Mouse (Mus musculus) neutrophil, adult 59 days (primary cell): ENCODE measurements around the gene Dnali1. TPM values are rescaled to one million over a fixed set of nuclear protein-coding genes. Genes with fewer than 3 reads are reported as not detected.

Experiments used
- total RNA-seq, 2 experiments: library from RNA; stranded (reverse); gene quantifications; 1 replicate in 1 of 2; 2 replicates in 1 of 2; pipeline ENCODE4 v1.2.4; 2023

Dnali1 gene
- not detected for total RNA-seq

DNA sequence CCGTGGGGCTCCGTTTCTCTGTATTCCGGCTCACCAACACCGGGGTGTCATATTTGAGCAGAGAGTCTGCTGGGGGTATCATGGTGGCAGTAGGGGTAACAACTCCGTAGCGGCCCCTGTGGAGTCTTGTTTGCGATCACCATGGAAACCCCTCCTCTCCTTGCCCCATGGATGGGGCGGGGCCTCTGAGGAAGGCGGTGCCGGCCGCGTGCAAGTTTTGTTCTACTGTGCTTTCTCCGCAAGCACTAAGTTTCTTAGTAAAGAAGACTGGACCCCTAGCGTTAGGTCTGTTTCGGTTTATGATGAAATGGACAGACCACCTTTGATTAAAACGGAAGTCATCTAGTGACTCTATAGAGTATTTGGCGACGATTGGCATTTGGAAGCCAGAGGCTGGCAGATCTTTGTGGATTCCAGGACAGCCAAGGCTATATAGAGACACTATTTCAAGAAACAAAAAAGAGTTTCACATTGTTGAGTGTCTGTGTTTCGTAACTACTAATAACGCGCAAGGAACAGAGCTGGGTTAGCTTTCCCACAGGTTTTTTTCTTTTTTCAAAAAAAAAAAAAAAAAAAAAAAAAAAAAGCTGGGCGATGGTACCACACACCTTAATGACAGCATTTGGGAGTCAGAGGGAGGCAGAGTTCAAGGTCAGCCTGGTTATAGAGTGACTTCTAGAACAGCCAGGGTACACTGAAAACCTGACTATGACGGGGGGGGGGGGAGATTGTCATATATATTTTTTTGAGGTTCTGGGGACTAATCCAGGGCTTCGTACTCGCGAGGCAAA is at the start of gene Dnali1:
Gene Dnali1 (minus strand): TSS at position 187 of the 791 bp plus-strand sequence.

DNA sequence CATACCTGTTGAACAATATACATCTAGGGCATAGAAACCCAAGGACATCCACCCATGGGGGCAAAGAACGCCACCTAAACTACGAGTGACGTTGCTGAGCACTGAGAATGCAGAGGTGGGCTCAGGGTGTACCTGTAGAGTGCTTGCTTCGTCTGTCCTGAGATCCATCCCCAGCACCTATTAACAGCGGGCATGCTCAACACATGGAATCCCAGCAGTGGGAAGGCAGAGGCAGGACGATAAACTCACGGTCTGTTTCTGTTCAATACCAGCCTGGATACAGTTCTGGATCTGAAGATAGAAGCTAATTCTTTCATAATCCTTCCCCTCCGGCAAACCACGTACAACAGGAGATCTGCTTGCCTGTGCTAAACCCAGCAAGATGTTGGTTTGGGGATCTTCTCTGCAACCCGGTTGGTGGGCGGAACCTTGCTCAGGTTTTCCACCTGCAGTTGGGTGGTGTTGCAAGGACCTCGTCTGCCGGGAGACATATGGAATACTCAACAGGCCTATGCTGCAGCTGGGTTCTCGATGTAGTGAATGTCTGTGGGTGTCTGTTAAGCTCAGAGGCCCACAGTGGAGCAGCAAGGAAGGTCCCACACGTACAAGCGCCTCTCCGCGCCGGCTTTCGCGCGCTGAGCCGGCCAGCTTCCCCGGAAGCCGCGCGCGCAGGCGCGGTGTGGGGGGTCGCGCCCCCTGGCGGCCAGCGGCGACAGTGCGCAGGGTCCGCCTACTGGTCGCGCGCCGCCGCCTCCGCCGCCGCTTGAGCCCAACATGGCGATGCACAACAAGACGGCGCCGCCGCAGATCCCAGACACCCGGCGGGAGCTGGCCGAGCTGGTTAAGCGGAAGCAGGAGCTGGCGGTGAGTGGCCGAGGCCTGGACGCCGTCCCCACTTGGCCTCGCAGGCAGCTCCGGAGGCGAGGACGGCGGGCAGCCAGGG is 19.2 kb upstream of the Dnali1 start, which contains the start of gene Meaf6:
Gene Meaf6 (plus strand): TSS at position 732 of the 943 bp plus-strand sequence.

DNA sequence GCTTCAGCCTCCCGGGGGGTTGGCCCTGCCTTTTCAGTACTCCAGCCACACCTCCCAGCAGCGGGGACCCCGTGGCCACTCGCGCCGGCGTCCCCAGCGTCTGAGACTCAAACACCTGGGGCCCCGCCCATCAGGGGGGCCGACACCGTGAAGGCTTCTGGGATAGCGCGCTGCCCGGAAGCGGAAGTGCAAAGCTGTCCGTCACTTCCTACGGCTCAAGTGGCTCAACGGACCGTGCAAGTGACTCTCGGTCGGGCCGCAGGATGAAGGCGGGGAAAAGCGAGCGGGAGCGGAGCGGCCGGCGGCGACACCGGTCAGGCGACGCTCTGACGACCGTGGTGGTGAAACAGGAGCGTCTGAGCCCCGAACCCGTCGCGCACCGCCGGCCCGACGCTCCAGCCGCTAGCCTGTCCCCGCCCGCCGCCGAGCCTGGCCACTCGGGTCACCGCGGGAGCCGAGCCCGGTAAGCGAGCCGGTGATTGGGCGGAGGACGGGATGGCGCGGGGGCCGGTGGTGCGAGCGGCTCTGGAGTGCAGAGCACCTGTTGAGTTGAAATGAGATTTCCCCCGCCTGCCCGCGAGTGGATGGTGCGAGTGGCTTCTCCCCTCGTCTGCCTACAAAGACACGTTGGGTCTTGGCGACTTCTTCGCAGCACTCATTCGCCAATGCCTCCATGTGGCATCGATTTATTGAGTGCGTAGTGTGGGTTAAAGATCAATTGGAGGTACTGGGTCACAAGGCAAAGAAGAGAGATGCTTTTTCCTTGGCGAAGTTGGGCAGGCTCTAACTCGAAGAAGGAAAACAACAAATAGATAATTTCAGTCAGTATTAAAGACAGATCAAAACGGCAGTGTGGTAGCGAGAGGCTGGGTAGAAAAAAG is 1.2 kb upstream of the Dnali1 start, which contains the start of gene Snip1:
Gene Snip1 (plus strand): TSS at position 183 of the 881 bp plus-strand sequence.

DNA sequence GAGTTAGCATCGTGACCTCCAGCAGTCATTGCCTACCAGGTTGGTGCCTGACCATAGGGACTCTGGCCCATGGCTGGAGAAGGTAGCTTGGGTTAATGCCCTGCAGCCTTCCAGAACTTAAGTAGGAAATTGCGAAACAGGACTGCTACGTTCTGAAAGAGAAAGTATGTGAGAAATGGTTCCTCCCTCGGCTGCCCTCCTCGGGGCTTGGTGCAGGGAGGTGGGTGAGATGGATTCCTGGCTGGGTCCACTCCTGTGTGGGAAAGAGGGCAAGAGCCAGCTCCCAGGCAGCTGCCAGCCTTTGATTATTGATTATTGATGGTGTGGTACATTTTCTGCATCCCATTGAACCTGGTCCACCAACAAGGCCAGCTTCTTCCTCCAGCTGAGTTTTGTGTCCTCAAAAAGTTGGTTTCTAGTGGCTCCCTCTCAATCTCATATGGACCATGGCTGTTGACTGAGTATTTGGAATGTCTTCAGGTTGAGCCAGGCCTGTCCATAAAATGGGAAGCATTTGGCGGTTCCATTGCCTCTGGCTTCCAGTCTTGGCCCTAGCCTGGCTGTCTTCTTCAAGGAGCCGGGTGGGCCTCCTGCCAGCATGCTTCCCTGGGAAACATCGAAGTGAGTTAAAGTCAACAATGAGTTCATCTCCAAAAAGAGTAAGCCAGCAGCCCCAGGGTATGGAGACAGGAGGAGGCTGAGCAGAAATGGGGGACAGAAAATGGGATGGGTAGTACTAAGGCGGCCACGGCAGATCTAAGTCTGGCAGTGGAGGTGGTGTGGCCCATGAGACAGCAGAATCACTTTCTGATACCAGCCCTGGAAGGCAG is 49.5 kb downstream of the Dnali1 start, which contains the start of gene Gnl2:
Gene Gnl2 (plus strand): TSS at position 780 of the 830 bp plus-strand sequence.

Other genes starting within 250 kb of the Dnali1 start
- 10 to 100 TPM; 49.0 to 57.3 TPM for gene Yrdc, start 215.0 kb downstream of the Dnali1 start, total RNA-seq
- gene 1110065P20Rik, start 214.5 kb downstream of the Dnali1 start, total RNA-seq: 10 to 100 TPM in 1 of 2 experiments, 1 to 10 TPM in 1; 9.9 to 10.7 TPM
- gene Maneal, start 203.5 kb downstream of the Dnali1 start, total RNA-seq: under 1 TPM in 1 of 2 experiments, not detected in 1; 0.18 TPM
- gene Epha10, start 184.8 kb downstream of the Dnali1 start, total RNA-seq: not detected
- gene 9930104L06Rik, start 128.7 kb downstream of the Dnali1 start, total RNA-seq: 10 to 100 TPM in 1 of 2 experiments, 1 to 10 TPM in 1; 9.5 to 12.9 TPM
- 10 to 100 TPM; 62.1 to 65.9 TPM for gene Cdca8, start 126.4 kb downstream of the Dnali1 start, total RNA-seq
- 1 to 10 TPM; 2.1 to 2.6 TPM for gene Rspo1, start 79.3 kb downstream of the Dnali1 start, total RNA-seq
- 10 to 100 TPM; 50.5 to 68.9 TPM for gene Gnl2, start 49.1 kb downstream of the Dnali1 start, total RNA-seq
- 10 to 100 TPM; 31.7 to 32.7 TPM for gene Snip1, start 969 bp upstream of the Dnali1 start, total RNA-seq
- 10 to 100 TPM; 19.1 to 28.1 TPM for gene Meaf6, start 19.4 kb upstream of the Dnali1 start, total RNA-seq
- 100 to 1,000 TPM; 134 to 145 TPM for gene Zc3h12a, start 62.1 kb upstream of the Dnali1 start, total RNA-seq